Mouse (Mus musculus) granulocyte monocyte progenitor cell, adult 5-6 weeks (primary cell): Measurements from ENCODE around the gene P2ry10. TPM values are rescaled to one million over a fixed set of nuclear protein-coding genes. Genes with fewer than 3 reads are reported as not detected.
"Not testable (repeated sequence)": the region's sequence is repeated elsewhere in the genome, so short reads cannot be mapped to it uniquely, and the experiment has no call there.

ENCODE experiments used
- ATAC-seq: replicated peaks from 2 replicates; pipeline ENCODE4 v1.8.0; 2016; ENCODE audit warnings: mild to moderate bottlenecking, moderate TSS enrichment, inconsistent platforms; ENCODE audit not compliant: poor library complexity, severe bottlenecking
- total RNA-seq, 2 experiments: library from RNA; stranded (forward) in 1 of 2; stranded (reverse) in 1 of 2; fragments of 200-712, 200-1000 nt in 1 of 2; fragments of >200 nt in 1 of 2; fragmentation: Nextera tagmentation in 1 of 2; gene quantifications; 2 replicates each; pipeline ENCODE4 v1.2.3; 2014 to 2017

The P2ry10 gene
- total RNA-seq (2014; fragmentation: Nextera tagmentation), result not detected in 2 replicates
- total RNA-seq (2017), result 0.57 and 0.99 TPM in 2 replicates

DNA sequence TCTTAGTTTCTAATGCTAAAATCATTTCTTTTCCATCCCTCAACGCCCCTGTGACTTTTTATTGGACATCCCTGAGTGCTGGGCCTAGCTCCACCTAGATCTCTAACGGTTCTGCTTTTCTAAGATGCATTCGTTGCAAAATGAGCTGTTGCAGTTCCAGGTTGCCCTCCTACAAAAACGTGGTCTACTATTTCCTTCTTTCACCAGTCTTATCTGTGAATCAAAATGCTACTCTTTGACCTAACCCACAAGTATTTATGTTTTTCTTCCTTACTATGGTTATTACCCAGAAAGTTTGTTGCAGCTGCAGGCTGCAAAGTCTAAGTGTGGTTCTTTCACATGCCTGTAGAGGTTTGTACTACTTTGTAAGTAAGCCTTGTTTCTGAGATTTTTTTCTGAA, at the start of gene P2ry10:
Gene P2ry10, plus strand, starts transcription at position 316 of the 400 bp plus-strand sequence.
- peak; percentile 73 for ATAC-seq

DNA sequence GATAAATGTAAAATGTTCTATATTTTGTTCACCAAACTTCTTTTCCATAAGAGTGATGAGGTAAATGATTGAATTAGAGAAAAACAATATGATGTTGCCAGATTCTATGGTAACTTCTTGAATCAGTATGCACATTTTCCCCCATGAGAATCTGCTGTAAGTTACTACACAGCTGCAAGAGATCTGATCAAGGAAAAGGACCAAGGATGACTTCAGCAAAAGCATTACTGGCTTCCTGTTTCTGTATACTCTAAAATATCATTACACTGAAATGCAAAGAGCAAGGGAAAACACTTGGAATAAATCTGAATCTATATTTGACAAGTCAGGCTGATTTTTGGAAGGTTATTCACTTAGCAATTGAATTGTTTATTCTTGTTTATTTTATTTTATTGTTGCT, 49.1 kb upstream of the P2ry10 start:
- ATAC-seq, result no peak; the same call in 1 of the 2 replicates

DNA sequence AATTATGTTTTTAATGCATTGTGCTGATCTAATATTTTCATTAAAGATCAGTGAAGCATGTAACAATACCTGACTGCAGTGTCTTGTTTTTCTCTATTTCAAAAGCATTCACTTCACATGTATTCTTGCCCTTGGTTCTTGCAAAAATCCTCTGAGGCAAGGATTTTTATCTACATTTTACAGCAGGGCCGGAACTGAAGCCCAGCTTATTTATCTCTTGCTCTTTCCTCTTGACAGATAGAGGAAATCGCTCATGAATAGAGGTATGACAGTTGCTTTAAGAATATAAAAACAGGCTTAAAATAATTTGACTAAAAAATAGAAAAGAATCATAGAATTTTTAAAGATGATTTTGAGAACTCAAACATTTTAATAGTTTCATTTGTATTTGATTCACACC, 48.7 kb upstream of the P2ry10 start:
- ATAC-seq, result no peak

DNA sequence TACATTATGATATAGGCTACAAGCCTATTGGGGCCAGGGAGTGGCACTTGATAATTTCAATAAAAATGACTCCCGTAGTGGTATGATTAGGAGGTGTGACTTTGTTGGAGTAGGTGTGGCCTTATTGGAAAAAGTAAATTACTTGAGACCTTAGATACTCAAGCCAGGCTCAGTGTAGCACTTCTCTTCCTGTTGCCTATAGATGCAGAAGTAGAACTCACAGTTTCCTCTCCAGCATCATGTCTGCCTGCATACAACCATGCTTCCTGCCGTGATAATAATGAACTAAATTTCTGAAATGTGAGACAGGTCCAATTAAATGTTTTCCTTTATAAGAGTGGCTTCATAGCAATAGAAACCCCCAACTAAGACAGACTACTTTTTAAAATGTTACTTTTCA, 45.9 kb upstream of the P2ry10 start:
- no peak for ATAC-seq

DNA sequence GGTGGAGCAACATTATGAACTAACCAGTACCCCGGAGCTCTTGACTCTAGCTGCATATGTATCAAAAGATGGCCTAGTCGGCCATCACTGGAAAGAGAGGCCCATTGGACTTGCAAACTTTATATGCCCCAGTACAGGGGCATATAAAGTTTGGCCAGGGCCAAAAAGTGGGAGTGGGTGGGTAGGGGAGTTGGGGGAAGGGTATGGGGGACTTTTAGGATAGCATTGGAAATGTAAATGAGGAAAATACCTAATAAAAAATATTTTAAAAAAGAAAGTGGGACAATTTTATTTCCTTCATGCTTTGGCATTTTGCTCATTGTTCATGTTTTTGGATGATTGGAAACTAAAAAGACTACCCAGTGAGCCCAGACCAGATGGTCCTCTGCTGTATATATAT, 4.9 kb upstream of the P2ry10 start:
- ATAC-seq, result not testable (repeated sequence)

DNA sequence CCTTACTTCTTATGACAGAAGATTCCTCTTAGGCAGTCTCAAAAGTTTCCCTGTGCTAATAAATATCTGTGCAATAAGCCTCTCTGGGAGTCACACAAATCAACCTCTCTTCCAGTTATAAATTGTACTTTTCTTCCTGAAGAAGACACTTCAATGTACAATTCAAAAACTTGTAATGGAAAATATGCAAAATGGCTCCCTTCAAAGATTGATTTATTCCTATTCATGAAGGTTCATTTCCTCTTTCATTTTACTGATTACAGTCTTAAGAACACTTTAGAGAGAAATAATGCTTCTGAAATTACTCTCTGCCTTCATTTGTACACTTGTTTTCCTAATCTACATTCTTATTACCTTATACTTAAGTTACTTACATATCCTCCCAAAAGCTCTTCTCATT, 4.0 kb upstream of the P2ry10 start:
- ATAC-seq, result no peak

DNA sequence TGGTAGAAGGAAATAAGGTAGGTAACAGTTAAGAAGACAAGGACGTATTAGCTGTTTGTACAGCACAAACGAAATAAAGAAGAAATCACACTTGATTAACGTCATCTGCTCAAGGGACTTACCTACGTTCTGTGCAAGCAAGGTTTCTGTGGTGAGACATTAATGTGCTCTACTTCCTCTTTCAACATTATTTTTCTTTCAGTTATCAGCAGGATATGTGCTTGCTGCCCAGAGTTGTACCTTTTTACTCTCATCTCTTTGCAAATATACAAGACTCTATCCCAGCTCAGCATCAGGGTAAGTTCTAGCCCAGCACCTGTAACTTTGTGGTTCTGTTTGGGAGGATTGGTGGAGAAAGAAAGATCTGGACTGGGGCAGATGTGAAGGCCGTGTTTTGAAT, 839 bp downstream of the P2ry10 start:
- peak; percentile 86 for ATAC-seq

DNA sequence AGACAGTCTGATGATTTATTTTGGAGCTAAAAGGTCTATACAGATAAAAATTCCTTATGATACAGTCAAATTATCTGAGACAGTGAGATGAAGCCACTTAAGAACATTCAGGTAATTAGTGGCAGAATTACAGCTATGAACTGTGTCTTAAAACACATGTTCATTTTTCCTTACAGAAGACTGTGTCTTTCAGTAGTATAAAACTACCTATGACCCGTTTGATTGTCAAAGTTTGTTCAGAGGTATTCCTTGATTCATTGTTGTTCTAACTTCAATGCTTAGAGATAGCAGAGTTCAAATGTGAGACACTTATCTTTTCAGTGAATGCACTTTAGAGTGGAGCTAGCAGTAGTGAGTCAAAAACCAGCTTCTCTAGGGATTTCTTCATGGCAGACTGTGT, 1.6 kb downstream of the P2ry10 start:
- no peak for ATAC-seq

DNA sequence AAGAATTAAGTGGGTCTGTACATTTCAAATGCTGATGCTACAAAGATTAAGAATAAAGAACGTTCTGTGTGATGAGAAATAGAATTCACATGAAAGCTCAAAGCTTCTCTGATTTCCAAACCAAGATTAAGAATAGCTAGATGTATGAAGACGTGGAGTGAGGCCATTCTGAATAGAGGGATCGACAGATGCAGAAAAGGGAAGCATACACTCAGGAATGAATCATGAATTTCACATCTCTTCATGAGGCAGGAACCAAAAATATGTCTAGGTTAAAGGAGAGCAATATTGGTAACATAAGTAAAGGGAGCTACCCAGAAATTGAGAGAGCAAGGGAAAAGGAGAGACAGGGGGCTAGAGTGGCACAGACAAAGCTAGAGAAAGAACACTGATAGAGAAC, 7.3 kb downstream of the P2ry10 start:
- ATAC-seq, result peak; percentile 65

DNA sequence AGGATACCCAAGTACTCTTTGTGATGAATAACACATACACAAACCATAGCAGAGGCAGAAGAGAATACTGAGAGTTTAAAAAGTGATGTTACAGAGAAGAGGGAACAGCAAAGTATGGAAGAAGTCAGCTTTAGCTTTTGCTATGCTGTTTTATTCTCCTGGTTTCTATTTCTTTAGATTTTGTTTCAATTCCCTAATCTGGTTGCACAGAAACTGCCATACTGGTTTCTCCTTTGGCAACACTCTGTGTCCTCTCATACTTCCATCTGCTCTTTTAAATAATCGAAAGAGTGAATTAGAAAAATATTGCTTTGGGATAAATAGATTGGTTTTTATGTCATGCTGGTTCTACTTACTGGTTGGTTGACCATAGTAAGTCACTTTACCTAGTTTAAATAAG, 28.0 kb downstream of the P2ry10 start:
- ATAC-seq, result peak; percentile 73

DNA sequence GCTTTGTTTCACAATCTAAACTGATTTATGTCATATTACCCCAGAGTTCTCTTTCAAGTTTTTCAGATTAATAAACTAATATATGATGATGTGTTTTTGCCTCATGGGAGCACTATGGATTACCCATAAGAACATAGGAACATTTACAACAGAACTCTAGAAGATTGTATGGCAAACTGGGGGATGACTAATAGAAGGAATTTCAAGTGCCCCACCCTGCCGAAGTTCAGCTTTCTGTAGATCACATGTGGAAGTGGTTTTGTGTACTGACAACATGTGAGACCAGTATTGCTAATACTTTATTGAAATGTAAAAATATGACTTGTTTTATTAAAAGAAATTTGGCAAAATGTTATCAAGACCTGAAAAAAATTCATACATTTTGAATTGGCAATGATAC, 28.7 kb downstream of the P2ry10 start:
- 0 out of 2 replicates have a peak, but pooled peaks have one; percentile 30 for ATAC-seq

DNA sequence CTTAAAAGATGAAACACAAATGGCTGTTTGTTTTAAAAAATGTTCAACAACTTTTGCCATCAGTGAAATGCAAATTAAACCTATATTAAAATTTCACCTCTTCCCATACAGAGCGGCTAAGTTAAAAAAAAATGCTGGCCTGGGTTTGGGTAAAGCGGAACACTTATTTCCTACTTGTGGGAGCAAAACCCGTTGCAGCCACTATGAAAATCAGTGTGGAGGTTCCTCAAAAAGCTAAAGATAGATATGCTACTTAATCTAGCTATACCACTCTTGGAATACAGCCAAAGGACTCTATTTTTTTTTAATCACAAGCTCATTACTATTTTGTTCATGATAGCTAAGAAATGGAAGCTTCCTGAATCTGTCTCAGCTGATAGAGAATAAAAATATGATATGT, 54.9 kb downstream of the P2ry10 start:
- peak; percentile 92 for ATAC-seq

DNA sequence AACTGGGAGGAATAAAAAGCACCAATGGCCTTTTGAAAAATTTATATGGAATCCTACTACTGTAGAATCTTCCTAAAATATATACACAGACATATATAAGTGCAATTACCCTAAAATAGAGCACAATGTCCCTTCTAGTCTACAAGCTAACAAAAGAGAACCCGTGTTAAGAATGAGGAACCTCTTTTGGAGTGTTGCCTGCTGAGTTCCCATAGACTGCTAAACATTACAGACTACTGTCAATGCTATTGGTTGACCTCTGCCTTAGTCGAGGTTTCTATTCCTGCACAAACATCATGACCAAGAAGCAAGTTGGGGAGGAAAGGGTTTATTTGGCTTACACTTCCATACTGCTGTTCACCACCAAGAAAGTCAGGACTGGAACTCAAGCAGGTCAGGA, 55.6 kb downstream of the P2ry10 start:
- peak; percentile 77 for ATAC-seq

DNA sequence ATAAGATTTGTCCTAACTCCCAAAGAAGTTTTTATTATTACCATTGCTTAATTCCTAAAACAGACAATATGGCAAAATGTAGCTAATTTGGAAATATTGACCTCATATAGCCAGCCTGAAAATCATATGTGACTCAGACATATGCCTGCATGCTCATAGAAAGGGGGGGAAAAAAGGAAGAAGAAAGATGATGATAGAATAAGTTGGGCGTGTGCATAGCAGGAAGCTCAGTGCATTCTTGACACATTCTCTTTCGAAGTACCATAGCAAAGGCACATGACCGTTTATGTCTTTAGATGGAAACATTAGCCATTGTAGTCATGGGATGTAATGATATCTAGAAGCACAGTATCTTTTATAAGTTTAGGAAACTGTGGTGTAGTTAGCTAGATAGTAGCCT, 60.4 kb downstream of the P2ry10 start, which contains the start of gene P2ry10b:
Gene P2ry10b, plus strand, starts transcription at position 247 of the 400 bp plus-strand sequence.
- ATAC-seq, result peak; percentile 56

DNA sequence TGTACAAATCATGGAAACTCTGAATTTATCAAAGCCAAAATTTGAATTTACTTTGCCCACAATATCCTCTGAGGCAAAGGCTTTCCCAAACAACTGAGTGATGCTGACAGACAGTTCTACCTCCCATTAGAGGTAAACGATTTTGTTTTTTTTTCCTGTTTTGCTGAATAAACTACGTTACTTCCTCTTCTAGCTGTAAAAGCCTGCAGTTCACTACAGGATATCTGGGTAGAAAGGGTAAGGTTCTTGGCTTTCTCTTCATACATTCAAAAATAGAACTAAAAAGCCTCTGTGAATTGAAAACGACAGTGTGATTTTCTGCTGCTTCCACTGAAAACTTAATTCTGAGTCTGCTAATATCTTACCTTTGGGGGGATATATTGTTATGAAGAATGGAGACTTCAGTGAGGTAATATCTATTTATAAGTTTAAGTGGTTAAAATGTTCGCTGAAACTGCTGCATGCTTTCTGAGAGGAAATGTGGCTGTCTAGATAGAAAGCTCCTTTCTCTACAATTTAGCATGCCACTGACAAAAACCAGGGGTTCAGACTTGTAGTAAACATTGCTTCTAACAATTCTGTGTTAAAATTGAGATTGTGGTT, 61.2 kb downstream of the P2ry10 start:
- peak; percentile 12; the same call in 1 of the 2 replicates for ATAC-seq

DNA sequence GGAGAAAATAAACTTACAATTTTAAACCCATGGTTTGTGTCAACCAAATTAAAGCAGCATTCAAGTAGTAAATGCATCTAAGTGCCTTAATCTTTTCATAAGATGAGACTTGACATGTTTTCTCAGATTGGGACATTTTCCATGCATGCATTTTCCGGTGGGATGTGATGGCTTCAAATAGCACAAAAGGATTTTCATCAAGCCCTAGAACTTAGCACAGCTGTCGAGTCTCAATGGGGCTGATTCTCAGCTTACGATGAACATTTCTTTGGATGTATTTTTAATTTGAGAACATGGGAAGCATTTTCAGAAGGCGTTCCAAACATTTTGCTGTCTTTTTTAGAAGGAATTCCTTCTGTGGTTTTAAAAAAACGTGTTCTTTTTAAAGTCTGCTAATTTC, 61.7 kb downstream of the P2ry10 start:
- ATAC-seq, result no peak

DNA sequence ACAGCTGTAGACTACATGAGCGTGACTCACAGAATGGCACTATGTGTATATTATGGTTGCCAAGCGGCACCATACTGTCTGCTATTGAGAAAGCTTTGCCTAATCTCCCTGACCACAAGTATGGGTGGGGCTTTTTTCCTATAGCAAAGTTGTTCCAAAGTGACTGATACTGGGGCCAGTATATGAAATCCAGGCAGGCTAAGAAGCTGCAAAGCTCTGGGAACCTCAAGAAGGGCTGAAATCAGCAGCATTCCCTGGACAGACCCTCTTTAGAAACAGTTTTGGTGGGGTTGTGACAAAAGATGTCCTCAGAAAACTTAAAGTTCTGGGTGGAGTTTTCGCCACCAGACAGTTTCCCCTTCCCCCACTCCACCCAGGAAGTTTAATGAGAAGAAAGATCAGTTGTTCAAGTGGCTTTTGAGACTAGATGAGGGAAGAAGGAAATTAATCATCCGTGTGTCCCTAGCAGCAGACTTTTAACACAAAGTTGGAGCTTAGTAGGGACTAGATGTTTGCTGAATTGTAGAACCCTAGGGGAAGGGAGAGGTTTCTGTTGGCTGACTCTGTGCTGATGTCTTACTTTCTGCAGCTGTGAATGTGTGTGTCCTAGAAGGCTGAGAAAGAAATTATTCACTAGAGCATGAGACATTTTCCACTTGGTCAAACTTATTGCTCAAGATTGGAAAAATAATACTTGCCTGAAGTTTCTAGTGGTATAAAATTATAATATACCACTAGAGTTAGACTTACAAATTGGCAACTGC, 62.6 kb downstream of the P2ry10 start:
- peak; percentile 93 for ATAC-seq

Other genes with a start within 250 kb of the P2ry10 start
- not detected in 2 replicates for gene Rtl3, start 247.8 kb upstream of the P2ry10 start, total RNA-seq (2014; fragmentation: Nextera tagmentation)
- gene Rtl3, start 247.8 kb upstream of the P2ry10 start, total RNA-seq (2017), result not detected in 2 replicates
- gene Lpar4, start 167.9 kb upstream of the P2ry10 start, total RNA-seq (2014; fragmentation: Nextera tagmentation), result not detected in 2 replicates
- 0.17 and 0.21 TPM in 2 replicates for gene Lpar4, start 167.9 kb upstream of the P2ry10 start, total RNA-seq (2017)
- gene P2ry10b, start 60.4 kb downstream of the P2ry10 start, total RNA-seq (2014; fragmentation: Nextera tagmentation), result 0.11 TPM in 1 of 2 replicates, not detected in the other
- gene P2ry10b, start 60.4 kb downstream of the P2ry10 start, total RNA-seq (2017), result 0.15 and 0.34 TPM in 2 replicates
- 0.09 TPM in 1 of 2 replicates, not detected in the other for gene Gpr174, start 167.4 kb downstream of the P2ry10 start, total RNA-seq (2014; fragmentation: Nextera tagmentation)
- not detected in 2 replicates for gene Gpr174, start 167.4 kb downstream of the P2ry10 start, total RNA-seq (2017)